Mouse (Mus musculus): ENCODE results near the gene Gipc3.

Gene Gipc3

GRCm38 (mm10) chr10:81342686-81343505, at the start of gene Gipc3:
Gene Gipc3, minus strand, starts transcription at chr10:81343266.
- no peak for DNase-seq

- no peak for DNase-seq
These were observed 49.7 kb upstream of the Gipc3 start, which contains the start of gene Smim24 for GRCm38 (mm10) chr10:81392781-81393185. Gene Smim24, plus strand, starts transcription at chr10:81393051.

GRCm38 (mm10) chr10:81392270-81392669, 49.2 kb upstream of the Gipc3 start:
- no peak for DNase-seq

- no peak for DNase-seq
These were observed 47.6 kb upstream of the Gipc3 start for GRCm38 (mm10) chr10:81390678-81390965.

- peak; percentile 79 for DNase-seq
These were observed 47.0 kb upstream of the Gipc3 start for GRCm38 (mm10) chr10:81389801-81390677.

- DNase-seq, result no peak
These were observed 46.3 kb upstream of the Gipc3 start for GRCm38 (mm10) chr10:81389373-81389772.

GRCm38 (mm10) chr10:81388505-81389055, 45.5 kb upstream of the Gipc3 start, which contains the start of gene Gm48552:
Gene Gm48552, plus strand, starts transcription at chr10:81389005.
- DNase-seq, result no peak

GRCm38 (mm10) chr10:81387716-81388115, 44.6 kb upstream of the Gipc3 start:
- no peak for DNase-seq

- DNase-seq, result no peak
These were observed 42.7 kb upstream of the Gipc3 start for GRCm38 (mm10) chr10:81385603-81386306.

- no peak for DNase-seq
These were observed 41.5 kb upstream of the Gipc3 start for GRCm38 (mm10) chr10:81384605-81384982.

- peak; percentile 100 for DNase-seq
These were observed 40.9 kb upstream of the Gipc3 start, which contains the start of the genes Dohh and Gm48551 for GRCm38 (mm10) chr10:81383802-81384604. Gene Dohh, plus strand, starts transcription at chr10:81384428. Gene Gm48551, plus strand, starts transcription at chr10:81384466.

GRCm38 (mm10) chr10:81382039-81382438, 39.0 kb upstream of the Gipc3 start:
- no peak for DNase-seq

GRCm38 (mm10) chr10:81379809-81380378, 36.8 kb upstream of the Gipc3 start:
- DNase-seq, result no peak

GRCm38 (mm10) chr10:81379183-81379553, 36.1 kb upstream of the Gipc3 start:
- no peak for DNase-seq

- peak; percentile 100 for DNase-seq
These were observed 35.6 kb upstream of the Gipc3 start for GRCm38 (mm10) chr10:81378553-81379182.

- DNase-seq, result no peak
These were observed 34.9 kb upstream of the Gipc3 start, which contains the start of gene Fzr1 for GRCm38 (mm10) chr10:81377793-81378552. Gene Fzr1, minus strand, starts transcription at chr10:81378516.

GRCm38 (mm10) chr10:81377362-81377664, 34.2 kb upstream of the Gipc3 start:
- DNase-seq, result no peak

GRCm38 (mm10) chr10:81376561-81377361, 33.7 kb upstream of the Gipc3 start:
- DNase-seq, result no peak

GRCm38 (mm10) chr10:81375322-81375721, 32.3 kb upstream of the Gipc3 start:
- no peak for DNase-seq

- no peak for DNase-seq
These were observed 24.1 kb upstream of the Gipc3 start for GRCm38 (mm10) chr10:81367207-81367495.
